Mouse (Mus musculus): ENCODE data around the gene Cap1.

Cap1 gene

GRCm38 (mm10) chr4:122816202-122816601 lies 69.7 kb downstream of the Cap1 start:
- Histone ChIP-seq H3K36me3 (ENCODE audit: insufficient read depth, low read length) (no peaks in the 10 kb centered on the region), H3K4me3 (replicated peaks; ENCODE audit: low read length) (no peak overlapping the region), H3K4me1 (replicated peaks; ENCODE audit: low read depth, low read length) (no peaks in the 10 kb centered on the region), H3K9me3 (ENCODE audit: low read length) (no peaks in the 10 kb centered on the region), H3K27me3 (ENCODE audit: insufficient read depth, low read length) (peaks cover 7% of the 10 kb centered on the region; the same call in 1 of the 2 replicates)
- TF ChIP-seq CTCF (conservative IDR thresholded peaks at IDR 0.05; ENCODE audit: low read length) (no peak), POU5F1 (IDR thresholded peaks at IDR 0.05; ENCODE audit: borderline replicate concordance, low read length) (no peak), NANOG (IDR thresholded peaks at IDR 0.05; ENCODE audit: borderline replicate concordance, low read length) (no peak)

GRCm38 (mm10) chr4:122811824-122812223 lies 74.0 kb downstream of the Cap1 start:
- no peaks in the 10 kb centered on the region for H3K9me3 ChIP-seq (ENCODE audit: low read length)
- no peak overlapping the region for H3K4me3 ChIP-seq (replicated peaks; ENCODE audit: low read length)
- H3K36me3 ChIP-seq (ENCODE audit: insufficient read depth, low read length), result no peaks in the 10 kb centered on the region
- H3K27me3 ChIP-seq (ENCODE audit: insufficient read depth, low read length), result no peaks in the 10 kb centered on the region
- no peaks in the 10 kb centered on the region for H3K4me1 ChIP-seq (replicated peaks; ENCODE audit: low read depth, low read length)
- TF ChIP-seq CTCF (conservative IDR thresholded peaks at IDR 0.05; ENCODE audit: low read length), result no peak
- no peak for TF ChIP-seq NANOG (IDR thresholded peaks at IDR 0.05; ENCODE audit: borderline replicate concordance, low read length)
- no peak for TF ChIP-seq POU5F1 (IDR thresholded peaks at IDR 0.05; ENCODE audit: borderline replicate concordance, low read length)

- Histone ChIP-seq H3K4me1 (replicated peaks; ENCODE audit: low read depth, low read length) (no peaks in the 10 kb centered on the region), H3K4me3 (replicated peaks; ENCODE audit: low read length) (no peak overlapping the region), H3K36me3 (ENCODE audit: insufficient read depth, low read length) (no peaks in the 10 kb centered on the region), H3K27me3 (ENCODE audit: insufficient read depth, low read length) (no peaks in the 10 kb centered on the region; the same call in 1 of the 2 replicates), H3K9me3 (ENCODE audit: low read length) (no peaks in the 10 kb centered on the region)
- no peak for TF ChIP-seq CTCF (conservative IDR thresholded peaks at IDR 0.05; ENCODE audit: low read length)
- TF ChIP-seq POU5F1 (IDR thresholded peaks at IDR 0.05; ENCODE audit: borderline replicate concordance, low read length), result no peak
- no peak for TF ChIP-seq NANOG (IDR thresholded peaks at IDR 0.05; ENCODE audit: borderline replicate concordance, low read length)
Measured at GRCm38 (mm10) chr4:122811180-122811579, 74.7 kb downstream of the Cap1 start.

Measured in E14TG2a.4 (cell line).